Mouse (Mus musculus): Measurements from ENCODE around the gene Prb1.
"Not testable (repeated sequence)": the region's sequence is repeated elsewhere in the genome, so short reads cannot be mapped to it uniquely, and the experiment has no call there.

Prb1 gene

DNA sequence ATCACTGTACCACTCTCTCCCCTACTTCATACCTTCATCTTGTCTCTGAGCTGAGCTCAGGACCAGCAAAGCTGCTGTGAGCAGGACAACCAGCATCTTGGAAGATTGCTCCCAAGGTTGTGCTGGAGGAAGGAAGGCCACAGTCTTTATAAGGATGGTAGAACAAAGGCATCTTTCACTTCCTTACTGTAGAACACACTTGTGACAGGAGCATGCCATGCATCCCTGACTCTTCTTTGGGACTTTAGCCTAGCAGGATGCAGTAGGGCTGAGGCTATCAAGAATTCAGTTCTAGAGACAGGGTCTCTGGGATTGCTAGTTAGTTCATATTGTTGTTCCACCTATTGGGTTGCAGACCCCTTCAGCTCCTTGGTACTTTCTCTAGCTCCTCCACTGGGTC, at the start of gene Prb1:
Gene Prb1, minus strand, starts transcription at position 101 of the 400 bp plus-strand sequence.
- in situ Hi-C loops (cut with MboI, MseI) = not testable (repeated sequence)
